Mouse (Mus musculus) right cerebral cortex, postnatal 10 days (tissue): ENCODE results near the gene Nol12.
A peak's percentile ranks its signal among the peaks of the same experiment; 100 is the strongest.

ENCODE experiments used
- DNase-seq, 2 experiments: peaks; one replicate each; pipeline ENCODE4 v3.0.0; 2021; ENCODE audit warnings: low spot score in 2 of 2

The Nol12 gene

DNA sequence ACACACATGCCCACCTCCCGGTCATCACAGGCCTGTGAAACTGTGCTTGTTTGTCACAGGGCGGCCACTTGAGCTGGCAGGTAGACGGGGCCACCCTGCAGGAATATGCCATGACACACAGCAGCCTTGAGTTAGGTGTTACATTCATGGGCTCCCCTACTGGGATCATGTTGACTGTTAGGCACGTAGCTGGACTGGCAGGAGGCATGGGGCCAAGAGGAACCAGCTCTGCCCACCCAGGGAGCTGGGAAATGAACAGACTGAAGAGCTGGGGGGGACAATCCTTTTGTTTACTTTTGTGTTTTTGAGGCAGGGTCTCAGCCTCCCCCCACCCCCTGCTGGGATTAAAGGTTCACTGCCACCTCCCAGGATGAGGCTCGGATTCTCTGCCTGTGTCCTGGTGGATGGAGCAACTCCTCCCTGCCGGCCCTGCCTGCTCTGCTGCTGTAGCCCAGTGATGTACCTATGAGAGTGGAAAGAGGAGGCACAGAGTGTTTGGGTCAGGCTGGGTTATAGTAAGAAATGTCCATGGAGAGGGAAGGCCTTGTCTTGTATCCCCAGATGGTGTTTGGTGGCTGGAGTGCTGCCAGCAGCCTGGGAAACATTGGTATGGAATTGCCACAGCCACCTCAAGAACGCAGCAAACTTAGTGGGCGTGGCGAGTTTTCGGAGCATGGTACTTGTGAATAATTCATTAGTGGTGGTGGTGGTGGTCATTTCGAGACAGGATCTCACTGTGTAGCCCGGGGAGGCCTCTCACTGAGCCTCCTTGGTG, 18.5 kb upstream of the Nol12 start:
- DNase-seq = peak; percentile 70 to 76

- DNase-seq = no peak
Measured at GRCm38 (mm10) chr15:78918126-78918525, 16.6 kb upstream of the Nol12 start.

- DNase-seq = no peak
Measured at GRCm38 (mm10) chr15:78919914-78920313, 14.8 kb upstream of the Nol12 start.

- DNase-seq = no peak
Measured at GRCm38 (mm10) chr15:78922700-78923099, 12.0 kb upstream of the Nol12 start.

DNA sequence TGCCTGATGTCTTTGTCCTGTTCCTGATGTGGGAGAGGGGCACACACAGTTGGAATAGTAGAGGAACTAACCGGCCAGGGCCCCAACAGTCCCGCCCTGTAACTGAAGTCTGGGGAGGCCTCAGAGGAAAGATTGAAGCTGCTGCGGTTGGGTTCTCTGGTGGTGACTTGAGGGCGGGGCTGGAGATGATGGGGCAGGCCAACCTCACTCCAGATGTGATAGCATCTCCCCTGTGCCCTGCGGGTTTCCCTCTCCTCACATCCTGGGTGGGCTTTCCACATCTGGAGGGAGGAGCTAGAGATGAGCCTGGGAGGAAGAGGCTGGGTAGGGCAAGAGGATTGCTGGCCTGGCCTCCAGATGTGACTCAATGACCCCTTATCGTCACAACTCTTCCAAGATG, 11.1 kb upstream of the Nol12 start:
- DNase-seq = no peak

GRCm38 (mm10) chr15:78925129-78925528, 9.6 kb upstream of the Nol12 start:
- no peak for DNase-seq

GRCm38 (mm10) chr15:78926021-78926919, 8.5 kb upstream of the Nol12 start, which contains the start of gene Lgals1:
TSS of gene Lgals1 (plus strand) at chr15:78926725.
- peak; percentile 81 to 83 for DNase-seq

DNA sequence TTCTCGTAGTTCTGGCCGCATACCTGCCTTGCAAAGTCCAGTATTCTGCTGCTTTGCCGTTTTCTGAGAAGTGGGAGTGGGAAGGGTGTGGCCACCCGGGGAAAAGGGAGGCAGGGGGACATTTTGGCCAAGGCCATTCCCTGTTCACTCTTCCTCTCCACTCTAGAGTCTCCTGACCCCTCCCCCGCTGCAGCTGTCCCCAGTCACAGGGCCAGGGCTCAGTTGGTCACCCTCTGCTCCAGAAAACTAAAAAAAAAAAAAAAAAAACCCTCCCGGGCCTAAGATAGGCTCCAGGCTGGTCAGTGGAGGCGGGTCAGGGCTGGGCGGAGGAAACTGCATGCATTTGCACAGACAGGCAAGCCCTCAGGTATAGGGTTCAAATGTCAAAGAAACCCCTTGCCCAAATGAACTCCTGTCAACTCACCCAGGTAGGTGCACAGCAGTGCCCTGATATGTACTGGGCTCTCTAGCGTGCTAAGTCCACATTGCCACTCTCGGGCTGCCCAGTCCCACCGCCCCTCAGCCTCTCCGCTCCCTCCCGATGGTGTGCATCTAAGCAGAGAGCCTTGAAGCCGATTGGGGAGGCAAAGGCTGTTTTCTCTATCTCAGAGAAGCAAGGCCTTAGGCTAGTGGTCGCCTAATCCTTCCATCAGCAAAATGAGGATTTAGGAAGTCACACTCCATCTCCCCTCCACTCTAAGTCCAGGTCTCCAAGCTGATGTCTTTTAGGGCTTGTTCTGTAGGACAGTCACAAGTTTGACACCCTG, 7.5 kb upstream of the Nol12 start:
- DNase-seq = no peak

DNA sequence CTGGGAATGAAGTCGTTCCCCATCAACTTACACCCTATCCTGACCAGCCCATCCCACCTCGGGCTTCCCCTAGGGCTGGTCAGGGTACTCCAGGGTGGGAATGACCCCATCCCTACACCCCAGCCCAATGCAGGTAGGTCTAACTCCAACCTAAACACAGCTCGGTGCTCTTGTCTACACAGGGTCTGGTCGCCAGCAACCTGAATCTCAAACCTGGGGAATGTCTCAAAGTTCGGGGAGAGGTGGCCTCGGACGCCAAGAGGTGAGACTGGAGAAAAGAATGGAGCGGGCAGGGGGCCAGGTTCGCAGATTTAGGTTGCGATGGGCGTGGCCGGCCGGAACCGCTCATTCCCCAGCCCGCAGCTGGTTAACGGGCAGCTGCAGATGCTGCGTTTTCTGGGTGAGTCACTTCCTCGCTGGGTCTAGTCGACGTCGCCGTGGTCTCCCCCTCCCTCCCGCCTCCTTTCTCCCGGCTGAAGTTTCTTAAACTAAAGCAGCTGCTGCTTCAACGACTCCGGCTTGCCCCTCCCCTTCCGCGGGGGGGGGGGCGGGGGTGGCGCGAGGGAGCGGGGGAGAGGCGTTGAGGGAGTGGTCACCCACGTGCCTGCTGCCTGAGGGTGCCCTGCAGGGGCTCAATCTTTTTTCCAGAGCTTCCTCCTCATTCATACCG, 6.8 kb upstream of the Nol12 start:
- peak; percentile 68 to 77 for DNase-seq

GRCm38 (mm10) chr15:78928539-78928938, 6.2 kb upstream of the Nol12 start:
- DNase-seq = no peak

GRCm38 (mm10) chr15:78930192-78930706, 4.5 kb upstream of the Nol12 start:
- no peak for DNase-seq

DNA sequence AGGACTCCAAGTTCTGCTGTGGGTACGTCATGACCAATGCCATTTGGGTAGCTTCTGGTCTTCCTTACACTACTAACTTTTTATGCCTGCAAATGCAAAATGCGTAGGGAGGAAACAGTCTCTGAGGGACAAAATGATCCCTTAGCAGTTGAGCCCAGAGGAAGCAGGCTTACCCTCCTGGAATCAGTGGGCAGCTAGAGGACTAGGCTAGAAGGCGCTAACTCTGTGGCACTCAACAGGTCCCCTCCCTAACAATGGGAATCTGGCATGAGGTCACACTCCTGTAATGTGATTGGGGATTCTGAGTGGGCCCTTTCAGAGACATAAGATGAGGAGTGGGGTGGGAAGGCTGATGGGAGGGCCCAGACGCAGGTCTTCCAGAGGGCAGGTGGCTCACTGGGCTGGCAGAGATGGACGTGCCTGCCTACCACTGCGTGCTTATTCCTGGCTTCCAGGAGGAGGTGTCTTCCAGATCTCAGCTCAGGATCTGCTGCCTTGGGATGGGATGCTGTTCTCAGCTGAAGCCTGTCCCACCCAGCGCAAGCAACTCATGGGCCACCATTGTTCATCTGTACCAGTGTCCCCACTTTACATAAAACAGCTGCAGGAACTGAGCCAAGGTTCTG, 3.8 kb upstream of the Nol12 start:
- no peak for DNase-seq

- DNase-seq = peak in 1 of 2 experiments; percentile 51
Measured at GRCm38 (mm10) chr15:78931577-78931976, 3.2 kb upstream of the Nol12 start.

DNA sequence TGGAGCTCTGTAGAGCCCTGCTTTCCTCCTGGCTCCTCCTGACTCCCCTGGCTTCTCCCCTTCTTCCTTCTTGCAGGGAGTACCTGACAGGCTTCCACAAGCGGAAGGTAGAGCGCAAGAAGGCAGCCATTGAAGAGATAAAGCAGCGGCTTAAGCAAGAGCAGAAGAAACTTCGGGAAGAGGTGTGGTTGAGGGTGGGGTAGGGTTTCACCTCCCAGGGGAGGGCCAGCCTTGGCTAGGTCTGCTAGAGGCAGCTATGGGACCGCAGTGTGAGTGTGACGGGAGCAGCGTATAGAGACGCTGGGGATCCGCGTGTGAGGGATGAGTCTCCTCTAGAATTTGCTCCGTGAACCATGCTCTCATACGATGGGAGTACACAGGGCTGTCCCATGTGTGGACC, 1.7 kb downstream of the Nol12 start:
- DNase-seq = no peak

DNA sequence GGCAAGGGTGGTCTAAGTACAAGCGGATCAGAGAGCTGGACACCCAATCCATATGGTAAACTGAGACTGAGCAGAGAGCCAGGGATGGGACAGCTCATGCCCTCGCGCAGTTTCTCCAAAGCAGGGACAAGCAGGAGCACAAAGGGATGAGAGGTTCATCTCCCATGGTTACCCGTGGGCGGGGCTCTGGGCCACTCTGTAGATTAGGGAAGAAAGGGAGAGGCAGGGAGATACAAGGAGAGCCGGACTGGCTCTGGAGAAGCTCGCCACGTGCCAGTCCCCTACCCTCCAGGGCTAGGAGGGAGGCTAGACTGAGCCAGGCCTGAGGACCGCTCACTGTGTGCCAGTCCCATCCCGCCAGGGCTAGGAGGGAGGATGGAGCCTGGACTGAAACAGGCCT, 2.6 kb downstream of the Nol12 start:
- no peak for DNase-seq

GRCm38 (mm10) chr15:78937963-78938362, 3.2 kb downstream of the Nol12 start:
- no peak for DNase-seq

GRCm38 (mm10) chr15:78940325-78940724, 5.6 kb downstream of the Nol12 start:
- DNase-seq = no peak

DNA sequence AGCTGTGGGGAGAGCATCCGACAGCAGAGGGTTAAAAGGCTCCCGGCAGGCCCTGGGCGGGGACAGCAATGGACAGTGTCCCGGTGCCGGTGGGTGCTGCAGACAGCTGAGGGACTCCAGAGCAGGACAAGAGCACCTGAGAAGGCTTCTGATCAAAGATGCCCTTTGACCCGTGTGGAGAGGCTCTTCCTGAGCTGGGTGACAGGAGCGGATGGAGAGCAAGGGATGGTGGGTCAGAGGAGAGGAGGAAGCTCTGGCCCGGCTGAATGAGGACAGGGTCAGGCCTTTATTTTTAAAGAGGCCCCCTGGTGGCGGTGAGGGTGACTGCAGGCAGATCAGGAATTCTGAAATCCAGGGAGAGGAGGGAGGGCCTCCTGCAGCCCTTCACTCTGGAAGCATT, 7.9 kb downstream of the Nol12 start:
- peak; percentile 86 for DNase-seq

GRCm38 (mm10) chr15:78946232-78946631, 11.5 kb downstream of the Nol12 start:
- no peak for DNase-seq

DNA sequence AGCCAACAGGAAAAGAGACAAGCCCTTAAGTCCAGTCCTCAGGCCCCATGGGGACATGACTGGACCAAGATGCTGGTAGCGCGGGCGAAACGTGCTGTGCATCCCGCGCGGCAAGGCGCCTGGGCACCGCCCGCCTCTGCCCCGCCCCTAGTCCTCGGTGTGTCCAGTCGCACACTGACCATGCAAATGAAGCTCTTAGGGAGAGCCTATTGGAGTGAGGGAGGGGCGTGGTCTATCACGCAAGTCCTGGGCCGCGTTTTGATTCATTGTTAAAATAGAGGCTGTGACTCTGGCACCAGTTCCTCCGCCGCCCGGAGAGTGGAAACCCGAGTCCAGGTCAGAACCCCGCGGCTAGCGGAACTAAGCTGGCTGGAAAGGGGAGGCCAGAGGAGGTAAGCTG, 12.9 kb downstream of the Nol12 start, which contains the start of gene Triobp:
Triobp (plus strand) TSS at position 68 of the 400 bp plus-strand sequence.
- peak; percentile 93 to 94 for DNase-seq
